Mouse (Mus musculus) spleen, postnatal 0 days (tissue): ENCODE measurements around the gene Spop. TPM values are rescaled to one million over a fixed set of nuclear protein-coding genes. Genes with fewer than 3 reads are reported as not detected.

Experiments
- polyA plus RNA-seq: library from polyadenylated mRNA; unstranded; fragments of >200 nt; fragmentation: Nextera tagmentation; extraction: Ambion mirVana; gene quantifications from 2 replicates; pipeline ENCODE4 v1.2.1, GENCODE M21; 2015

Gene Spop
- 86.7 and 98.7 TPM in 2 replicates for polyA plus RNA-seq

DNA sequence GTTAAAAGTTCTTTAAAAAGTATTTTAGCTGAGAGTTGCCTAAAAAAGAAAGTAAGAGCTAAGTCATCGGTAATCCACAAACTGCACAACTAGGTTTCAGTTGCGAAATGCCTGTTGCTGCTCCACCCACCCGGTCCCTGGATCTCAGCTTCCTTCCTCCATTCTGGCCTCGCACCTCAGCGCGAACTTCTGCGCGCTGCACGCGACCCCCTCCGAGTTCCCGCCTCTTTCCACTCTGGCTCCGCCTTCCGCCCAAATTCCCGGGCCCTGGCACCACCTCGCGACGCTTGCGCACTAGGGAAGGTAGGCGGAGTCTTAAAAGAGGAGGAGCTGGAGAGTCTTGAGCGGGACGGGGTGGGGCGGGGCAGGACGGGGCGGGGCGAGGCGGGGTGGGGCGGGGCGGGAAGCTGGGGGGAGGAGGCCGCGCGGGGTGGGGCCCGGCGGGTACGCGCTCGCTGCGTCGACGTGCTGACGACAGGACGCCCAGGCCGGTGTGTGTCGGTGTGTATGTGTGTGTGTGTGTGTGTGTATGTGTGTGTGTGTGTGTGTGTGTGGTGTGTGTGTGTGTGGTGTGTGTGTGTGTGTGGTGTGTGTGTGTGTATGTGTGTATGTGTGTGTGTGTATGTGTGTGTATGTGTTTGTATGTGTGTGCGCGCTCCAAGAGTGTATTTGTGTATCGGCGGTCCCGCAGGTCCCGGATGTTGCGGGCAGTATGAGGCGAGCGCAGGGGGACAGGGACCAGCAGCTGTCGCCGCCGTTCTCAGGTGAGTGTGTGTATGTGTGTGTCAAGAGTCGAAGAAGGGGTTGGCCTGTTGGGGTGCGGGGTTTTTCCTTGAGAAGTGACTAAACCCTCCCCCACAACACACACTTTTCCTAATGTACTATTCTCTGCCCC lies at the start of gene Spop:
TSS of gene Spop (plus strand) at position 440 of the 895 bp plus-strand sequence.

GRCm38 (mm10) chr11:95384319-95384972 lies 29.4 kb upstream of the Spop start, which contains the start of gene Slc35b1:
TSS of gene Slc35b1 (plus strand) at chr11:95384692.

DNA sequence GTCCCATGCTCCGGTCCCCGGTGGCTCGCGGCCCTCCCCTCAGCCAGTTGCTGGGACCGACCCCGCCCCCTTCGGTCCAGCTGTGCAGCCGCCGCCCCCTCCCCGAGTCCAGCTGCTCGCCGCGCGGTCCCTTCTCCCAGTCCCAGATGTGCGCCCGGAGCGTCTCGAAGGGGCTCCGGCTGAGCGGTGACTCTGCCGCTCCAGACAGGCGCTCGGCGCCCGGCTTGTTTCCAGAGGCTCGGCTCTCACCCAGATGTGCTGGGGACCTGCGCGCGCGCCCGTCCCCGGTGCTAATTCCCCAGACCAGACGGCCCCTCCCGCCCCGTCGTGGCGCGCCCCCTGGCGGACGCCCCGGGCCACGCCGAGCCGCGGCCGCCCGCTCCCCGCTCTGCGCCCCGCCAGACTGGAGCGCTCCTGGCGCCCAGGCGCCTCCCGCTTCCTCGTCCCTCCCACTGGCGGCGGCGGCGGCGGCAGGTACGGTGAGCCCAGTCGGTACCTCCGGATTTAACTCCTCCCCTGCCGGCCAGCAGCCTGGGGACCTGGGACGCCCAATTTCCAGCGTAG lies 100.5 kb downstream of the Spop start, which contains the start of gene Nxph3:
TSS of gene Nxph3 (minus strand) at position 273 of the 564 bp plus-strand sequence.

Other genes starting within 250 kb of the Spop start
- 0.10 and 0.19 TPM in 2 replicates for gene Tac4, start 152.6 kb upstream of the Spop start, polyA plus RNA-seq
- 35.9 and 36.7 TPM in 2 replicates for gene Kat7, start 103.8 kb upstream of the Spop start, polyA plus RNA-seq
- 134 and 151 TPM in 2 replicates for gene Fam117a, start 77.1 kb upstream of the Spop start, polyA plus RNA-seq
- 45.4 and 49.3 TPM in 2 replicates for gene Slc35b1, start 29.4 kb upstream of the Spop start, polyA plus RNA-seq
- gene Nxph3, start 100.5 kb downstream of the Spop start, polyA plus RNA-seq = 0.49 and 0.91 TPM in 2 replicates
- 3.2 and 3.6 TPM in 2 replicates for gene Ngfr, start 173.7 kb downstream of the Spop start, polyA plus RNA-seq